Mouse (Mus musculus) heart, embryonic 14.5 days (tissue): ENCODE measurements around the gene Tha1. TPM values are rescaled to one million over a fixed set of nuclear protein-coding genes. Genes with fewer than 3 reads are reported as not detected.

Source experiments
- polyA plus RNA-seq: library from polyadenylated mRNA; unstranded; fragments of >200 nt; fragmentation: Nextera tagmentation; extraction: Ambion mirVana; gene quantifications from 2 replicates; pipeline ENCODE4 v1.2.1, GENCODE M21; 2014

The Tha1 gene
- polyA plus RNA-seq, 1 experiment from 2014 or later: 4.9 TPM

Other genes with a start within 250 kb of the Tha1 start
- 8.7 and 8.9 TPM in 2 replicates for gene Tnrc6c, start 219.2 kb downstream of the Tha1 start, polyA plus RNA-seq
- gene Tmc8, start 91.4 kb downstream of the Tha1 start, polyA plus RNA-seq: 1.6 and 2.1 TPM in 2 replicates
- 18.2 and 22.5 TPM in 2 replicates for gene Tmc6, start 91.3 kb downstream of the Tha1 start, polyA plus RNA-seq
- 0.19 and 0.44 TPM in 2 replicates for gene 6030468B19Rik, start 75.8 kb downstream of the Tha1 start, polyA plus RNA-seq
- 0.71 and 1.0 TPM in 2 replicates for gene Gm20708, start 63.8 kb downstream of the Tha1 start, polyA plus RNA-seq
- 99.4 and 102 TPM in 2 replicates for gene Syngr2, start 63.8 kb downstream of the Tha1 start, polyA plus RNA-seq
- 18.7 and 20.8 TPM in 2 replicates for gene Afmid, start 47.6 kb downstream of the Tha1 start, polyA plus RNA-seq
- 98.0 and 100 TPM in 2 replicates for gene Tk1, start 47.4 kb downstream of the Tha1 start, polyA plus RNA-seq
- gene Birc5, start 24.2 kb downstream of the Tha1 start, polyA plus RNA-seq: 227 and 240 TPM in 2 replicates
- gene Tmem235, start 12.7 kb downstream of the Tha1 start, polyA plus RNA-seq: not detected in 2 replicates
- 2.0 and 2.3 TPM in 2 replicates for gene Socs3, start 96.6 kb upstream of the Tha1 start, polyA plus RNA-seq
- 23.1 TPM in 2 replicates for gene Pgs1, start 112.8 kb upstream of the Tha1 start, polyA plus RNA-seq